ENCODE assay signal across 27 mouse cellular contexts in genomic region chr14:54328548-54328947, GRCm38 (mm10). TPM values are rescaled to one million over a fixed set of nuclear protein-coding genes. Genes with fewer than 3 reads are reported as not detected.
DNase-seq lines count a peak whose midpoint lies in the region; ATAC-seq and TF ChIP-seq lines count a peak whose summit lies in the region.
"Had no signal": no experiment of that assay in that cellular context is flagged by ENCODE, and none has a peak within 500 bp of the region (broad histone marks: within the 10 kb centered on the region; RNA-seq: fewer than 3 reads in every experiment).

No protein-coding gene starts in this region.

- POLR2A ChIA-PET in Patski (lab: Charles Lee): no interaction called here

- H3K27me3 ChIP-seq in Patski: no peaks in the 10 kb centered on the region
- H3K27me3 ChIP-seq: embryonic facial prominence, embryonic 12.5 days; hindbrain, embryonic 12.5 days had no signal

- intact Hi-C loops in gastrocnemius, adult 2 months (cut with DNase I): no loop called here
- intact Hi-C loops in gastrocnemius, postnatal 36 days (cut with DNase I): no loop called here
- intact Hi-C loops in left cerebral cortex, adult 2 months (cut with DNase I): loop anchor here (10.0 kb wide), 1 partner anchor 264 kb away; no protein-coding TSS in a partner anchor
- intact Hi-C loops in left cerebral cortex, postnatal 36 days (cut with DNase I): no loop called here

- no peak overlapping the region for H3K4me3 ChIP-seq in gastrocnemius, adult 2 months
- no peak overlapping the region for H3K4me3 ChIP-seq in left cerebral cortex, adult 2 months
- H3K4me3 ChIP-seq: embryonic facial prominence, embryonic 12.5 days; hindbrain, embryonic 12.5 days; myocyte had no signal

- peak; percentile 39 for TF ChIP-seq CTCF in gastrocnemius, adult 2 months (IDR thresholded peaks at IDR 0.05)
- peak; percentile 45 for TF ChIP-seq CTCF in left cerebral cortex, adult 2 months (IDR thresholded peaks at IDR 0.05)
- TF ChIP-seq CTCF in Patski (IDR thresholded peaks at IDR 0.05): peak; percentile 51

- in situ Hi-C loops in Patski (cut with MboI; ENCODE audit: low pct_unique_long_range_greater_than_20kb): no loop called here

- ATAC-seq in Patski: no peak
- ATAC-seq: forebrain, embryonic 16.5 days had no signal

- CTCF ChIA-PET in Patski (lab: Charles Lee): no interaction called here

- H3K27ac ChIP-seq in gastrocnemius, adult 2 months: no peak overlapping the region
- no peak overlapping the region for H3K27ac ChIP-seq in left cerebral cortex, adult 2 months
- H3K27ac ChIP-seq: embryonic facial prominence, embryonic 12.5 days; hindbrain, embryonic 12.5 days had no signal

- no peak for DNase-seq in gastrocnemius, adult 2 months
- DNase-seq in gastrocnemius, postnatal 36 days: no peak
- no peak for DNase-seq in left cerebral cortex, adult 2 months (ENCODE audit: extremely low spot score in 1 of 2, low spot score in 2 of 2)
- no peak for DNase-seq in left cerebral cortex, postnatal 36 days (ENCODE audit: low spot score in 2 of 2)
- DNase-seq in 416B (ENCODE audit: low read depth) (peak; percentile 32), Patski (ENCODE audit: low read depth, low spot score) (no peak)
- DNase-seq in adrenal gland, adult 18-20 months (ENCODE audit: low spot score in 2 of 2): no peak
- no peak for DNase-seq in layer of hippocampus, postnatal 36 days
- DNase-seq: adrenal gland, postnatal 14 days; cerebellum, adult 2 months; heart, adult 18-20 months; kidney, adult 11 months; kidney, postnatal 25 days; thymus, adult 18-20 months had no signal

RNA-seq across cellular contexts. Expression of gene Oxa1l, which starts 32.1 kb away (rescaled TPM):
- total RNA-seq in gastrocnemius, adult 2 months (2021): 10 to 100 TPM; 49.1 to 54.6 TPM
- 10 to 100 TPM; 48.3 to 54.6 TPM for total RNA-seq in gastrocnemius, postnatal 36 days (2021)
- 10 to 100 TPM; 49.1 to 51.1 TPM for total RNA-seq in left cerebral cortex, adult 2 months (2021)
- 10 to 100 TPM; 52.2 to 52.3 TPM for total RNA-seq in left cerebral cortex, postnatal 36 days (2021)
- polyA plus RNA-seq in Patski (2021): 80.3 TPM
- total RNA-seq in adrenal gland, adult 18-20 months (2021): 10 to 100 TPM; 77.0 to 95.1 TPM
- 10 to 100 TPM; 49.5 to 50.8 TPM for total RNA-seq in layer of hippocampus, postnatal 36 days (2021)

RNA-seq across cellular contexts. Expression of gene Olfr49, which starts 43.8 kb away (rescaled TPM):
- total RNA-seq in gastrocnemius, adult 2 months (2021): not detected
- total RNA-seq in gastrocnemius, postnatal 36 days (2021): not detected
- not detected for total RNA-seq in left cerebral cortex, adult 2 months (2021)
- total RNA-seq in left cerebral cortex, postnatal 36 days (2021): not detected
- polyA plus RNA-seq in Patski (2021): 0.04 TPM
- under 1 TPM in 1 of 2 experiments, not detected in 1; 0.07 TPM for total RNA-seq in adrenal gland, adult 18-20 months (2021)
- total RNA-seq in layer of hippocampus, postnatal 36 days (2021): not detected
- total RNA-seq: adrenal gland, postnatal 14 days; gastrocnemius, adult 8-10 months; heart, adult 18-20 months; layer of hippocampus, postnatal 14 days; left cerebral cortex, postnatal 25 days; liver, adult 2 months; neutrophil, adult 5-6 weeks had no signal
- polyA plus RNA-seq: cerebellum, adult 2 months; embryonic facial prominence, embryonic 12.5 days; forebrain, embryonic 16.5 days; heart, embryonic 16.5 days; hindbrain, embryonic 12.5 days; liver, adult 2 months; lung, embryonic 16.5 days; midbrain, embryonic 11.5 days; myocyte; small intestine, adult 2 months had no signal
